Mouse (Mus musculus): ENCODE measurements around the gene Tnnt3.

The Tnnt3 gene

DNA sequence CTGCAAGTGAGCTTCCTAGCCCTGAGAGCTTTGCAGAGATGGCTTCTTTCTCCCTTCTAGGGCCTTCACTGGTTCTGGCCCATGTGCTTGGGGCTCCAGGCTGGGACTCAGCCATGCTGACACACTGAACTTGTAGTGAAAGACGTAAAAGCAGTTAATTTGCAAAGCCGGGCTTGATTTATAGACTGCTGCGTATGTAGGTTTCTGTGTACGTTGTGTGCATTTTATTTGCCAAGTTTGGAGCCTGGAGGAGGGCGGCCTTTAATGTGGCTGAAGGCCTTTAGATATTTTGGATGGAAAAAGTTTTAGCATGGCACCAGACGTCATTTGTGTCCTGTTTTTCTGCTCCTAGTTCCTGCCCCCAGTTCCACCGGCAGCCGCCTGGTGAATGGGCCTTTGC is 41.2 kb downstream of the Tnnt3 start:
- DNase-seq (ENCODE audit: low read depth, low spot score) = no peak

DNA sequence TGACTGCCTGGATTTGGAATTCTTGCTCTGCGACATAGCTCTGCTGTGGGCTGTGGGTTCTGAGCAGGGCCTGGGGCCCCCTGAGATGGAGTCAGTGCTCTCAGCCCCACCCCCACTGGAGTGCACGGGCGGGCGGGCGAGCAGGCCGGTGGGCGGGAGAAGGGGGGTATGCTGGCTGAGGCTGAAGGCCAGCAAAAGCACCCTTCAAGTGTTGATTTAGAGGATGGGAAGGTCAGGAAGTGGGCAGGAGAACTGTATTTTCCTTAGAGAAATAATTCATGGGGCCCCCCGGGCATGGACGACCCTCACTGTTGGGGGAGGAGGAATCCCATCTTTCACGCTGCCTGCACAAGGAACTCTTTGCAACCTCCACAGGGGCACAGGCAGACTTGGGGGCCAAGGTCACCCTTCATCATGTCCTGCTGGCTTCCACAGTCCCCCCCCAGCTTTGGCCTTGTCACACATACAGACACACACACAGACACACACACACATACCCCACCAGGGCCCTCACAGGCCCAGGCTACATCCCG is 44.2 kb downstream of the Tnnt3 start:
- DNase-seq (ENCODE audit: low read depth, low spot score) = no peak

DNA sequence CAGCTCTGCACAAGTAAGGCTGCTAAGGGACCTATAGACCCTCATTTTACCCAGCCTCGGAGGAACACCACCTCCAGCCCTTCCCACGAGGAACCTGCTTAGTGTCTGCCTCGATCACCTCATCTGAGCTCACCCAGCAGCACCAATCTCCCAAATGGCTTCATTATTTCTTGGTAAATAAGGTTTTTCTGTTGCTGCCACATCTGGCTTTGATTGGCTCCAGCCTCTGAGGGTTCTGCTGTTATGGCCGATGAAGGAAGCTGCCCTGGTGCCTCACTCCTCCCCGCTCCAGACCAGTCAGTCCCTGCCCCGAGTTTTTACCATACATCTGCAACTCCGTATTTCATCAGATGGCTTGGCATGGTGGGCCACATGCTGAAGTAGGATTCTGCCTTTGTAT is 47.3 kb downstream of the Tnnt3 start:
- no peak for DNase-seq (ENCODE audit: low read depth, low spot score)

DNA sequence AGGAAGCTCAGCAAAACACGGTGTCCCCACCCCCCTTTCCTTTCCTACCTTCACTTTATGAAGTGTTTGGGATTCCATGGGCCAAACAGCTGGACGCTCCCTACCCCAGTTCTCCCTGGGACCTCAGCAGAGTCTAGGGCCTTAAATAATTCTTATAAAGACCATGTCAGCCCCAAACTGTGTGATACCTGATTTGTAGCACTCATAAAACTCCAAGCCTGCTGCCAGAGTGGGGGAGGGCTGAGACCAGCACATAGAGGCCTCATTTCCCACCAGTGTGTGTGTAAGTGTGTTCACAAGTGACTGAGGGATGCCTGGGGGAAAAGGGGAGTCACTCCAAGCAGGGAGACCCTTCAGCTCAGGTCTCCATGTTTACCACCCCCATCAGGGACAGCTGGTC is 49.2 kb downstream of the Tnnt3 start:
- no peak for DNase-seq (ENCODE audit: low read depth, low spot score)

DNA sequence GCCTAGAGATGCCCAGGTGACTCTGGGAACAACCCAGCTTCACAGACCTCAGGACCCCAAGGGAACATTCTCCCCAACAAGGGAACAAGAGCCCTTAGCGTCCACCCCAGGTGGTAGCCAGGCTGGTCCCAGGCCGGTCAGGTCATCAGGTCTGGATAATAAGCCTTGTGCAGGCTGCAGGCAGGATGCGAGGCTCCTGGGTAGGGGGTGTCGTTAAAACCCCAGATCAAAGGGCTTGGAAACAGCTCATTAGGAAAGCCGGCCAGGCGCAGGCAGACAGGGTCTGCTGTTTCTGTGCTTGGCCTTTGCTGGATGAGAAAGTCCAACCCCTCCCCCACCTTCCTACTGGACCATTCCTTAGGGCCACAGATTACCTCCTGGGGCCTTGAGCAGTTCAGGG is 50.1 kb downstream of the Tnnt3 start:
- no peak for DNase-seq (ENCODE audit: low read depth, low spot score)

DNA sequence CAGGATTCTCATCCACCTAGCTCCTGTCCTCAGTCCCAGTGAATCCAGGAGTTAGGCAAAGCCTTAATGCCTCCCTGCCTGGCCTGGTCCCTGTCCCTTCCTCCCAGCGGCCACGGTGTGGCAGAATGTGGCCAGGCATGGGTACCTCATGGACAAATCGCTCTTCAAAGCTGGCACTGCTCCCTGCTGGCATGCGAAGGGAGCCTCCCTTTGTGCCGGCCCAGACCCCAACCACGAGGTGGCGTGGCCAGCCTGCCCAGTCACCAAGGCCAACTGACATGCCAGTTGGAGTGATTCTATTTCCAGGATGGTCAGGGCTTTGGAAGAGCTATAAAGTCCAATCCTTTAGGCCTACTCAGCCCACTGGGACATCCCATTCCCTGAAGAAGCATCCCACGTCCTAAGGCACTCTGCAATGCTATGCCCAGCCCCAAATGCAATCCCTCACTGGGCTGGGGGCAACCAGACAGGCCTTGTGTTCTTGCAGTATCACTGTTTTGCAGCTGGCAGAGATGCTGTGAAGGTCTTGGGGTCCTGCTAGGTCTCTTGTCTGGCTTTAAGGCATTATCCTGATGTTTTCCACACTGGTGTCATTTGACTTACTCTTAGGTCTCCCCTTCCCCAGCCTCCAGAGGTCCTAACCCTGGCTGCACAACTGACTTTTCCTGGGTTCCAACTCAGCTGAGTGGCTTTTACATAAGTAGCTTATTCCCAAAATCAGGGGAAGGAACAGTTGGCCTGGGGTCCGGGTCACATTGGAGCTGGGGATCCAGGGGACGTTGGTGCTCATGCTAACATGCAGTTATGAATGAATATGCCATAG is 51.5 kb downstream of the Tnnt3 start:
- no peak for DNase-seq (ENCODE audit: low read depth, low spot score)

DNA sequence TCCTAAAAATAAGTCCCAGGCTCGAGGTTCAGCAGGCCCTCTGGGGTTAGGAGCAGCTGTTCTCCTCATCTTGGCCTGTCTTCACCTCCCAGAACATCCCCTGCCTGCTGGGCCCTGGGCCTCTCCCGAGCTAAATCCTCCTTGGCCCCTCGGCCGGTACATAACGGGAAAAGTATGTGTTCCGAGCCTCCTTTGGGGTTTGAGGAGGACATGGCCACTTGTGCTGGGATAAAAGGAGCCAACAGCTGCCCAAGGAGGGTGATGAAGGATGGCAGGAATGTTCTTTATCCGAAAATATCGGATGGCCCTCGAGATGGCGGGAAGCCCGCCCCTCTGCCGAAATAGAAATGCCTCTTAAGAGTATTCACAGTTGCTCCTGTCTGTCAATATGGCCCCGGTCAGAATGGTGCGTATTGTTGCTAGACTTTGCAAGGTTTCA is 52.3 kb downstream of the Tnnt3 start:
- no peak for DNase-seq (ENCODE audit: low read depth, low spot score)

DNA sequence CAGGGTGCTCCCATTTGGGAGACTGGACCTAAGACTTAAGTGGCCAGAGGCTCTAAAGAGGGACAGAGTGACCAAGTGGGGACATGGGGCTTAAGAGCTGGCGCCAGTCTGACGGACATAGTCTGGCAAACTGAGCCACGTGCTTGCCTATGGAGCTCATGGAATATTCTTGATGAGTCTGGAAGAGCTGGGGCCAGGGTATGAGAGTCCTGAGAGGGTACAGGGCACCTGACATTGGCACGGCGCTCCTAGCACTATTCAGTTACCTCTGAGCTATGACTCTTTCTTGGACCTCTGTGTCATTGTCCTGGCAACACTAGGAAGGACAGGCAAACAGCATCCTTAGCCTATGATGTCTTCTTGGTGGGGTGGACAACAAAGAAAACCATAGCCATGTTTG is 53.1 kb downstream of the Tnnt3 start:
- DNase-seq (ENCODE audit: low read depth, low spot score) = no peak

DNA sequence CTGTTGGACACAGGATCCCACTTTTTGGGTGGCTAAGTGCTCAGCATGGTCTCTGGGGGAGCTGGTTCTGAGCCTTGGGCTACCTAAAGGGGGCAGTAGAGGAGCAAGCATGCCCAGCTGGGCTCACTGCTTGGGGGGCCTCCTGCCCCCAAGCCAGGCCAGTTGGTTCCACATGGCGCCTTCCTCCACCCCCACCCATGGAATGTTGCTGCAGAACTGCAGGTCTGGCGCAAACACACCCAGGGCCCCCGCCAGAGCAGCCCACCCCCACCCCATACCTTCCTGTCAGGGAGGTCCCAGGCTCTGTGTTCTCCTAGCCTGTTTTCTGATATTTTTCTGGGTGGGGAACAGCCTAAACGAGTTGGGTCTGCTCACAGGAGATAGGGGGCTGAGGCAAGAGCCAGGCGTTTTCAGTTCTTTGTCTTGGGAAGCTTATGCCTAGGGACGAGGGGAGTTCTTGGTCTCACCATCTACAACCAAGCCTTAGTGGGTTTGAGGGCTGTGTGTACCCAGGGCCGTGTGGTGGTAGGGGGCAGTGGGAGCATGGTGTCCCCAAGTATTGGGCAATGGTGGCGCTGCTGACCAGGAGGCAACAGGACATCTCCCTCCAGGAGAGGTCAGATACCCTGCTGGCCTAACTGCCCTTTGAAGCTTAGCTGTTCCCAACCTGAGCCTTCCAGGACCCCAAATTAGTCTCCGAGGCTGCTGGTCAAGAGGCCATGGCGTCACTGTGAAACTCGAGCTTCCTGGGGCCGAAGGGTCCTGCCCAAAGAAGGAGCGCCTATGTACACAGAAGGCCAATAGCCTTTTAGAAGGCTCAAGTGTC is 54.2 kb downstream of the Tnnt3 start:
- DNase-seq (ENCODE audit: low read depth, low spot score) = no peak

DNA sequence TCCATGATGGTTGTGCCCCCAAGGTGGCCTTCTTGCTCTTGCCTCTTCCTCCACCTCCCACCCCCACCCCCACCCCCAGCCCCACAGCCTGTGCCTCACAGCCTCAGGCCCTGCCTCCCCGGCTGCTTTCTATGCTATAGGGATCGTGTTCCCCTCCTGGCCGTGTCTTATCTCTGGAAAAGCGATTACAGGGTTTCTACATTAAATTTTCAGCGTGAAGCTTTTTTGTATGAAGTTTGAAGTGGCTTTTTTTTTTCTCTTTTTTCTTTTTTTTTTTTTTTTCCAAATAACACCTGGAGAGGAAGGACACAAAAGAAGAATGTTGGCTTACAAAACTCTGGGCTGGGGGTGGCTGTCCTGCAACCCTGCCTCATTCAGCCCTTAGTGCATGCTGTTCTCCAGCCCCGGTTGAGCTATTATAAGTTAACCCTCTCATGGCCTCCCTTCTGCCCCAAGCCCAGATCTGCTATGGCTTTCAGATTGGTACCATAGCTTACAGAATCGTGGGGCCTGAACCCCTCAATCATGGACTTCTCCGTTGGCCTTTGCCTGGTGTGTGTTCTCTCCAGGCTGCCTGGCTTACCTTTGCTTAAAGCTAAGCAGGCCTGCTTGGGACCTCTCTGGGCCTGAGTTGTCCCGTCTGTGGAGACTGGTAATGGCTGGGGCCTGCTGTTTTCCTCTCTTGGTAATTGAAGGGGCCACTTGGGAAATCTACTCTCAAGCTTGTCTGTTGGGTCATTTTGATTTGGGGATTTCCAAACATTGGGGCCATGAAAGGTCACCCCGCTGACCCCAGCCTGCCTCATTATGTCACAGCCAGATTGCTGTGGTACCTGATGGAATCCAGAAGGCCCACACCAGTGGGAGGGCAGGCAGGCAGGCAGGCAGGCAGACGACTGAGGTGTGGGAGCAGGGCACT is 55.0 kb downstream of the Tnnt3 start:
- DNase-seq (ENCODE audit: low read depth, low spot score) = no peak

DNA sequence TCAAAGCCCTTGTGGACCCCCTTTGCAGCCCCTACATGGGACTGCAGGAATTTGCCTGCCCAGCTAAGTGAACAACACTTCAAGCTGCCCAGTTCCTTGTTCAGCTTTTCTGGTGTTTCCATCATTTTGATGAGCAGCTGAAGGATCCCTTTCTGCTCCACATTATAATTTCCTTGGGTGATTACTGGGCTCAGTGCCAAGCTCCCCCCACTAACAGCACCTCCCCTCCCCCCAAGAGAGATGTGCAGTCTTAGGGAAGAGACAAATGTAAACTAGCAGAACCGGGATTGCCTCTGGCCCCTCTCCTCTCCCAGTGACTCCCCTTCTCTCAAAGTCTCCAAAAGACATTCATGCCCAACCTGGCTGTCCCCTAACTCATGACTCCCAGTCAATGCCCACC is 56.0 kb downstream of the Tnnt3 start:
- no peak for DNase-seq (ENCODE audit: low read depth, low spot score)

DNA sequence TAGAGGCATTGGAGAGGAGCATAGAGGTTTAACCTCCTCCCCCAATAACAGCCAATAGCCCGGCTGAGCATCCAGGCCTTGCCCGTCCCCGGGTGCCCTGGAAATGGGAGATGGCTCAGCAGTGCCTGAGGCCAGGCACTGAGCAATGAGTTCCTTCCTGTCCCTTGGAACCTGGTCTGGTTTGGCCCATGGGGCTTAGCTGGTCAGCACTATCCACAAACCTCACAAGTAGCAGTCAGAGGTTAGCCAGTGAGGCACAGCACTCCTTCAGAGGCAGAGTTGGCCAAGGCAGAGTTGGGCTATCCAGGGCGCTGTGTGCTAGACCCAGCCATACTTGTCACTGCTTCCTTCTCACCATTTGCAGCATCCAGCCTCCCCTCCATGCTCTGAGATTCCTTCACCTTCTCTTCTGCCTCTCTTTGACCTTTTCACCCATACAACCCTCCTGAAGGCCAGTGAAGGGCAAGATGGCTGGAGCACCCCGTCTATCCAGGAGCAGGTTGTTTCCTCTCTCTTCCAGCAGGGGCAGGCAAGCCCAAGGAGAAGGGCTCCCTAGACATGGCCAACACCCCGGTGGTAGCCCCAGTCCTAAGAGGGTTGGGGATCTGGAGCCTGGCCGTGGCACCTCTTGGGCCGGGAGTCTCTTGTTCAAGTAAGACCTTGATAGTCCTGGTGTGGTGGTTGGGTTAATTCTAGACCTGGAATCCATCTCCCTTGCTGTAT is 56.9 kb downstream of the Tnnt3 start:
- DNase-seq (ENCODE audit: low read depth, low spot score) = no peak

DNA sequence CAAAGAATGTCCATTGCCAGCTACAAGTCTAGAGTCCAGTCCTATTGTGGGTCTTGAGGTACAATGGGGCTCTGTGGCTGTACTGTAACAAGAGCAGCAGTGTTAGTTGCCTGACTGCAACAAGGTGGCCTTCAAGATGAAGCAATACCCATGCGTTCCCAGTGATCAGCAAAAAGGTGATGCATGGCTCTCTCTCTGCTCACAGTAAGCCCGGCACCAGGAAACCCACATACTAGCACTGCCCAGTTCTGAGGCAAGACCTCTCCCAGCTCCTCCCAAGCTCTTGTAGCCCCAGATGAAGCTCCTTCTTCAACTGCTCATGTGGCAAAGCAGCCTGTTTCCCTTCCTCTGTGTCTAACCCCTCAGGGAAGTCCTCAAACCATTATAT is 57.4 kb downstream of the Tnnt3 start:
- no peak for DNase-seq (ENCODE audit: low read depth, low spot score)

DNA sequence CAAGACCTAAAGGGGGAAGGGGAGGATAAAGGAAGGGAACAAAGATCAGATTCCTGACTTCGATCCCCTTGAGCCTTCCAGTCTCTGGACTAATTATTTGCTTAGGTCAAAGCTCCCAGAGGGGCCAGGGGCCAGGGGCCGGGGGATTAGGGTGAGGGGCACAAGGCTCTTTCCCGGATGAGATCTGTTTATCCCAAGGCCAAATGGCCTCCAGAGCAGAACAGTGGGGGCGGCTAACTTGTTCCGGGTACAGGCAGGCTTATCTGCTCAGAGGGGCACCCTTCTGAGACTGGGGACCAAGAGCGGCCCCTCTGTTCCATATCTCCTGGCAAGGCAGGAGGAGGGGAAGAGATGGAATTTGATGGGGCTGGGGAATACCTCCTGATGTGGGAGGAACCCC is 59.1 kb downstream of the Tnnt3 start:
- DNase-seq (ENCODE audit: low read depth, low spot score) = no peak

DNA sequence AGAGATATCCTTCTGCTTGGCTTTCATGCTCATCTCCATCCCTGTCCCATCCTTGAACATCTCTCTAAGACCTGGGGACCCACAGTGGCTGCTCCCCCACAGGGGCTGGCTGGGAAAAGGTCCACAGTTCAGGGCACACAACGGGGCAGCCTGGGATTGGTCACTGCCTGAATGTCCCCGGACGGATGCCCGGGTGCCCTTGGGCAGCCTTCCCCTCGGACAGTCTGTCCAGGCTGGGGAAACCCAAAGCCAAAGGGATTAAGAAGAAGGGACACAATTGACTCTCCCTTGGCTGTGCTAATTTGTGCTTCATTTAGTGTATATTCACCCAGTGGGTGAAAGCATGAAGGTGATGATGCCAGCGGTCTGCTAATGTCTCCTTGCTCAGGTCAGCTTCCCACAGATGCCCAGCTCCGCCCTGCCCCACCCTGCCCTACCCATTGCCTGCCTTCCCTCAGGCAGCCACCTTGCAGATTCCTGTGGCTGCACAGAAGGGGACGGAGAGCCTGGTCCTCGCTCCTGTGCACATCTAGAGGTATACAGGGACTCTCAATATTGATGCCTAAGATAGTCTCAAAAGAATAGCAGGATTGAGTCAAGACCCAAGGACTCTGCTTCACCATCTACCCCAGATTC is 60.0 kb downstream of the Tnnt3 start:
- no peak for DNase-seq (ENCODE audit: low read depth, low spot score)

DNA sequence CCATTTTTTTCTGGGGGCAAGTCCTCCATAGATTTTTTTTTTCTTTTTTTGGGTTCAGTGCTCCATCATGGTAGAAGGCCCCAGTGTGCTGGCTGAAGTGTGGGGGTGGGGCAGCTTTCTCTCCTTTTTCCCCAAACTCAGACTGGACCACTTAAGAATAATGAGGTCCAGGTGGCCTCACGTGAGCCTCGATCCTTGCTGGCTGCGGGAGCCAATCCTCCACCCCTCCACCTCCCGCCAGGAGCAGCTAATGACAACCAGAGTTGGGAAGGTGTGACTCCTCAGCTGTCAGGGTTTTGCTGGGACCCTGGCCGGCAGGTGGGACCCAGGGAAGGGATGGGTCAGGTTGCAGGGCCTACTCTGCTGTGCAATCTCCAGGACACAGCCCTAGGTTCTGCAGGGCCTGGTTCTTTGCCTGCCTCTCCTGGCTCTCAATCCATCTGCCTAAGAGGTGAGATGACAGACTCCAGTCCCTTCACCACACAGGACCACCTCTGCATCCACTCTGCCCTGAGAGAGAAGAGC is 61.1 kb downstream of the Tnnt3 start:
- no peak for DNase-seq (ENCODE audit: low read depth, low spot score)

DNA sequence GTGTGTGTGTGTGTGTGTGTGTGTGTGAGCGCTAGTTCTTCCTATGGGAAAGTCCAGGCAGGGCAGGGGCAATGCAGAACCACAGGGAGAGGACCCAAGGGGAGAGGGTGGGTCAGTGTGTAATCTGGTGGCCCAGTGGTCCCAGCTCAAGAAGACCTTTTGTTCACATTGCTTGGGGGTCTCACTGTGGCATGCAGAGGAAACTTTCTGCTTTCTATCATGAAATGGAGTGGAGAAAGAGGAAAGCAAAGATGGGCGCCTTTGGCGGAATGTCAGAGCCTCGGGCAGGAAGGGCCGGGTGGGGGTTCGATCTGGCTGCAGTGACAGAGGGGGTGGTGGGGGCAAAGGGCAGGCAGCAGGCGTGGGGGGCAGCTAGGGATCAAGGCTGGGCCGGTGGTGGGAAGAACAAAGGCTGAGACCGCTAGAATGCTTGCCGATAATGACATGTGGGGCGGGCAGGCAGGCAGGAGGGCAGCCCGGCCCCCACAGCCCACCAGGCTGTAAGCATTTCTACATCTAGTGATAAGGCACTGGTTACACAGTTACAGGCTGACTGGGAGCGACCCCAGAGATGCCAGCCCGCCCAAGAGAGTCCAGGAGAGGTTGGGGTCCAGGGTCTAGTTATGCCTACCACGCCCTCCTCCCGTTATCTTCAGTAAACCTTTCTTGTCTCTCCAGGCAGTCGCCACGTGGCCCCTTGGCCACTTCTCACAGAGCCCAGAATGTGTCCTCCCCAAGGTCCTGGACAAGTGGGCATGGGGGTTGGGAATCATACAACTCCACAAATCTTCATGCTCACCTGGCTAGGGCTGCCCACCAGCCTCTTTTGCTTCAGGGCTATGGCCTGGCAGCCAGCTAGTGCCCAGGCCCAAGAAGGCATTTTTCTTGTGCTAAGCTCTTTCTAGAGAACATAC is 62.6 kb downstream of the Tnnt3 start:
- no peak for DNase-seq (ENCODE audit: low read depth, low spot score)

DNA sequence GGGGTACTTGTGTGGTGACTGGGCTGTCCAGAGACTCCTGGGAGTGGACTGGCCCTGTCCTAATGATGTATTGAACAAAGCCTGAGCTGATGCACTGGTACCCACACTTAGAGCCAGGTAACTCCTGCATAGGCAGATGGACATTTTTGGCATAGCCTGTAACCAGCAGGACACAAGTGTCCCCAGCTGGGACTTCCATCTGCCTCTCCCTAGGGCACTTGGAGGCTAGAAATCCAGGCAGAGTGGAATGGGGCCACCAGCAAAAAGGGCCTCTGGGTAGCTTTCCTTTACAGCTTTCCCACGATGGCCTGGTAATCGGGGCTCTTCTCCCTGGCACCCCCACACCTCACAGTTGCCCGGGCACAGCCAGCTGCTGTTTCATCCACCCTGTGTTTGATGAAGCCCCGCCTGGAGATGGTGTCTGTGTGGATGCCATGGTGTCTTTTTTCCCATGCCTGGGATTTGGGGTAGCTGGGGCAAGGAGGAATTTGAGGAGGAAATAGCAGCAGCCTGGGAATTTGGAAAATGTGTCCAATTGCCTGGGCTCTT is 63.3 kb downstream of the Tnnt3 start:
- no peak for DNase-seq (ENCODE audit: low read depth, low spot score)

DNA sequence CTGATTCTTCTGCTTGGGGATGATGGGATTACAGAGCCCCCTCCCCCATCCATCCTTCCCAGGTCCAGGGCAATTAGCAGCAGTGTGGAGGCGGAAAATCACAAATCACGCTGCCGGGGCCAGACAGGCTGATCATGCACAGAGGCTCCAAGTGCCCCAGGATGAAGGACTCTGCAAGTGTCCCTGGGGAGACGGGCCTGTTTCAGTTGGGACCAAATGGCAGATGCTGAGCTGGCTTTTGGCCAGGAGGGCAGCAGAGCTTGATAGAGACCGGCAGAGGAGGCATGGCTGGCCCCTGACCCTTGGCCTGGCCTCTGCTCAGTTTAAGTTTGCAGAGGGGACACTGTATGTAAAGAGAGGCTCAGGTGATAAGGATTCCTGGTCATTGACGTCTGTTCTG is 64.5 kb downstream of the Tnnt3 start:
- no peak for DNase-seq (ENCODE audit: low read depth, low spot score)

Data from 3T3-L1 (cell line).